Mouse (Mus musculus): ENCODE results near the gene Tmem234. TPM values are rescaled to one million over a fixed set of nuclear protein-coding genes. Genes with fewer than 3 reads are reported as not detected.

The Tmem234 gene
- polyA plus RNA-seq, 1 experiment from 2014 or later = 188 TPM

GRCm38 (mm10) chr4:129640638-129641467 lies 40.4 kb downstream of the Tmem234 start, which contains the start of gene Txlna:
Gene Txlna (minus strand): TSS chr4:129641065.
- Histone ChIP-seq H3K9me3 (ENCODE audit: control insufficient read depth, low read length) (no peaks in the 10 kb centered on the region), H3K4me1 (ENCODE audit: control insufficient read depth, insufficient read depth, low read length) (peaks cover 12% of the 10 kb centered on the region), H3K9ac (ENCODE audit: low read length) (peak within 1 kb of the TSS; percentile 90), H3K4me3 (ENCODE audit: low read depth, low read length) (peak within 1 kb of the TSS; percentile 66), H3K4me2 (peak within 1 kb of the TSS; percentile 99), H3K27ac (ENCODE audit: low read depth, low read length) (peak within 1 kb of the TSS; percentile 83), H3K36me3 (ENCODE audit: control insufficient read depth, insufficient read depth, low read length) (peaks cover 20% of the 10 kb centered on the region), H3K27me3 (ENCODE audit: control insufficient read depth, insufficient read depth, low read length) (no peaks in the 10 kb centered on the region)
- ATAC-seq (ENCODE audit: low FRiP score) = peak; percentile 97
- under 1% methylated on average over 59 of the region's 60 CpGs for whole genome bisulfite sequencing
- DNase-seq (ENCODE audit: low spot score, missing footprints) = peak; percentile 99

- no peak overlapping the region for H3K9ac ChIP-seq (ENCODE audit: low read length)
- no peak overlapping the region for H3K4me2 ChIP-seq
- no peaks in the 10 kb centered on the region for H3K27me3 ChIP-seq (ENCODE audit: control insufficient read depth, insufficient read depth, low read length)
- peaks cover 12% of the 10 kb centered on the region for H3K4me1 ChIP-seq (ENCODE audit: control insufficient read depth, insufficient read depth, low read length)
- 54% methylated on average over 5 of the region's 5 CpGs for WGBS
- H3K4me3 ChIP-seq (ENCODE audit: low read depth, low read length) = no peak overlapping the region
- no peak overlapping the region for H3K27ac ChIP-seq (ENCODE audit: low read depth, low read length)
- H3K9me3 ChIP-seq (ENCODE audit: control insufficient read depth, low read length) = no peaks in the 10 kb centered on the region
- peaks cover 12% of the 10 kb centered on the region for H3K36me3 ChIP-seq (ENCODE audit: control insufficient read depth, insufficient read depth, low read length)
- ATAC-seq (ENCODE audit: low FRiP score) (no peak), DNase-seq (ENCODE audit: low spot score, missing footprints) (no peak)
Measured at GRCm38 (mm10) chr4:129641756-129642155, 41.3 kb downstream of the Tmem234 start.

DNA sequence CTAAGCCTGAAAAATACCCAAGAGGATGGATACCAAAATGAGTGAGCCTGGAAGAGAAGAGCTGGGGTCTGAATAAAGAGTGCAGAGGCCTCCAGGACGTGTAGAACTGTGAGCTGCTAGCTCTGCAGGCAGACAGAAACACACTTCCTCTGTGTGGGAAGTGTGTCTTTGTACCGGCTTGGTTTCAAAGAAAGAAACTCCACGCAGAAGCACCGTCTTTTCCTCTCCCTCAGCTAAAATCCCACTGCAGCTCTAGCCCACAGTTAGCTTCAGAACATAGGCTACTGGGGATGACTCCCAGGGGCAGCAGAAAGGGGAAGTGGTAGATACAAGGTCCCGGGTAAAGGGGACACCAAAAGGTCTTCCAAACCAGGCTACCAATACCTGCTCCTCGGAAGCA lies 44.7 kb downstream of the Tmem234 start:
- H3K27ac ChIP-seq (ENCODE audit: low read depth, low read length) = no peak overlapping the region
- ATAC-seq (ENCODE audit: low FRiP score) (no peak), DNase-seq (ENCODE audit: low spot score, missing footprints) (peak; percentile 39)
- H3K4me1 ChIP-seq (ENCODE audit: control insufficient read depth, insufficient read depth, low read length) = no peaks in the 10 kb centered on the region
- no peak overlapping the region for H3K4me2 ChIP-seq
- WGBS = 87% methylated on average over 6 of the region's 6 CpGs
- no peak overlapping the region for H3K4me3 ChIP-seq (ENCODE audit: low read depth, low read length)
- H3K36me3 ChIP-seq (ENCODE audit: control insufficient read depth, insufficient read depth, low read length) = peaks cover 19% of the 10 kb centered on the region
- H3K9ac ChIP-seq (ENCODE audit: low read length) = no peak overlapping the region; the same call in 1 of the 2 replicates
- no peaks in the 10 kb centered on the region for H3K27me3 ChIP-seq (ENCODE audit: control insufficient read depth, insufficient read depth, low read length)
- H3K9me3 ChIP-seq (ENCODE audit: control insufficient read depth, low read length) = no peaks in the 10 kb centered on the region

DNA sequence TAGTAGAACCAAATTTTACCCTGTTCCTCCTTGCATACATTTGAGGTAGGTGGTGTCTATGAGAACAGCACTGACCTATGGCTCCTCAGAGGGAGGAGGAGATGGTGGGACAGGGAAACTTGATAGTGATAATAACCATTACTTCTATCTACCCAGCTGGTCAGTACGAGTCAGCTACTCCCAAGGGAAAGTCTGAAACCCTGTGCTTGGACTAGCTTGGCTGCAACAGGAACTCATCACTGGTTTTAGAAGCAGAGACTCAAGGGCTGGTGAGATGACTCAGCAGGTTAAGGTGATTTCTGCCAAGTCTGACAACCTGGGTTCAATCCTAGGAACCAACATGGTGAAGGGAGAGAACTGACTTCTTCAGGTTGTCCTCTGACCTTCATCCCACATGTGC lies 48.2 kb downstream of the Tmem234 start:
- no peak overlapping the region for H3K4me3 ChIP-seq (ENCODE audit: low read depth, low read length)
- no peak overlapping the region for H3K4me2 ChIP-seq
- no peak for ATAC-seq (ENCODE audit: low FRiP score)
- no peak for DNase-seq (ENCODE audit: low spot score, missing footprints)
- no peaks in the 10 kb centered on the region for H3K9me3 ChIP-seq (ENCODE audit: control insufficient read depth, low read length)
- WGBS = 79% methylated on average over 1 of the region's 1 CpGs
- H3K4me1 ChIP-seq (ENCODE audit: control insufficient read depth, insufficient read depth, low read length) = no peaks in the 10 kb centered on the region
- H3K36me3 ChIP-seq (ENCODE audit: control insufficient read depth, insufficient read depth, low read length) = peaks cover 38% of the 10 kb centered on the region
- H3K27me3 ChIP-seq (ENCODE audit: control insufficient read depth, insufficient read depth, low read length) = no peaks in the 10 kb centered on the region
- H3K27ac ChIP-seq (ENCODE audit: low read depth, low read length) = no peak overlapping the region
- H3K9ac ChIP-seq (ENCODE audit: low read length) = no peak overlapping the region

DNA sequence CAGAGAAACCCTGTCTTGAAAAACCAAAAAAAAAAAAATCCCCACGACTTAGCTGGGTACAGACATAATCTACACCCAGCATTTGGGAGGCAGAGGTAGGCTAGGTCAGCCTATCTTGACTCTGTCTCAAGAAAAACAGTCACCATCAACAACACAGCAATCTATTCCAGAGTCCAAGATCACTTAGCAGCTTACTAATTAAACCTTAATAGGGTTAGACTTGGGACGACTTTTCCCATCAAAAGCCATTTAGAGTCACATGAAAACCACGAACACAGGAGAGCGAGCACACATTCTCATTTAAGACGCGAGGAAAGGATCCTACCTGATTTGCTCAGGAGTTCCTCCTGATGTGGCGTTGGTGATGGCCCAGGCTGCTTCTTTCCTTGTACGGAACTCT lies 49.9 kb downstream of the Tmem234 start:
- Histone ChIP-seq H3K9me3 (ENCODE audit: control insufficient read depth, low read length) (no peaks in the 10 kb centered on the region), H3K36me3 (ENCODE audit: control insufficient read depth, insufficient read depth, low read length) (peaks cover 41% of the 10 kb centered on the region), H3K4me2 (no peak overlapping the region), H3K4me3 (ENCODE audit: low read depth, low read length) (no peak overlapping the region), H3K27ac (ENCODE audit: low read depth, low read length) (no peak overlapping the region), H3K27me3 (ENCODE audit: control insufficient read depth, insufficient read depth, low read length) (no peaks in the 10 kb centered on the region), H3K9ac (ENCODE audit: low read length) (no peak overlapping the region), H3K4me1 (ENCODE audit: control insufficient read depth, insufficient read depth, low read length) (no peaks in the 10 kb centered on the region)
- 98% methylated on average over 8 of the region's 8 CpGs for WGBS
- DNase-seq (ENCODE audit: low spot score, missing footprints) (no peak), ATAC-seq (ENCODE audit: low FRiP score) (no peak)

DNA sequence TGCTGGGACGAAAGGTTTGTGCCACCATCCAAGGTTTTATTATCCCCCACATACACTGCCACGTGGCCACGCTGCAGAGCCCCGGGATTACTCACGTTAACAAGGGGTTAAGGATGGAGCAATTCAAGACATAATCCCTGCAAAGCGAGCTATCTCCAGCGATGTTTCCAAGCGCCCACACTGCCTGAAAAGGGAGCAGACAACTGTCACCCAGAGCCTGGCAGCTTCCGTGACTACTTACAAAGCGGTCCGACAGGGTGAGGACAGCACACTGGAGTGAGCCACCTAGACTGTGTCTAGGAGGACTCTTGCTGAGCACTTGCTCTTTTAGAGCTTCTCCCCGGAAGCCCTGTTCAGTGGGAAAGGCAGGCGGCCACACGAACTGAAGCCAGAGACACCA lies 54.3 kb downstream of the Tmem234 start:
- H3K27ac ChIP-seq (ENCODE audit: low read depth, low read length) = no peak overlapping the region
- ATAC-seq (ENCODE audit: low FRiP score) = no peak
- H3K27me3 ChIP-seq (ENCODE audit: control insufficient read depth, insufficient read depth, low read length) = no peaks in the 10 kb centered on the region
- H3K4me1 ChIP-seq (ENCODE audit: control insufficient read depth, insufficient read depth, low read length) = no peaks in the 10 kb centered on the region
- H3K4me2 ChIP-seq = no peak overlapping the region
- DNase-seq (ENCODE audit: low spot score, missing footprints) = no peak
- H3K4me3 ChIP-seq (ENCODE audit: low read depth, low read length) = no peak overlapping the region
- no peak overlapping the region for H3K9ac ChIP-seq (ENCODE audit: low read length)
- H3K36me3 ChIP-seq (ENCODE audit: control insufficient read depth, insufficient read depth, low read length) = peaks cover 29% of the 10 kb centered on the region
- 90% methylated on average over 14 of the region's 14 CpGs for WGBS
- H3K9me3 ChIP-seq (ENCODE audit: control insufficient read depth, low read length) = no peaks in the 10 kb centered on the region

DNA sequence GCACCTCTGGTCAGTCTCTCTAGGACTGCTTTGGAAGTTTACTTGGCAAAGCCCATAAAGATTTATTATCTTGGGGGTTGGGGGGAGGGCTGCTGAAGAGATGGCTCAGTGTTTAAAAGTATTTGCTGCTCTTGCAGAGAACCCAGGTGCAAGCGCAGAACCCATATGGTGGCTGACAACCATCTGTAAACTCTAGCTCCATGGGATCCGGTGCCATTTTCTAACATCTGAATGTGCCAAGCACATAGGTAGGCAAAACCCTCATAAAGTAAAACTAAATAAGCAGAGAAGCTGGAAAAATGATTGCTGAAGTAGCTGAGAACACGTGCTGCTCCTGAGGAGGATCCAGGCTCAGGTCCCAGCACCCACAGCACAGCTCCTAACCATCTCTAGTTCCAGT lies 61.1 kb downstream of the Tmem234 start:
- Histone ChIP-seq H3K9ac (ENCODE audit: low read length) (no peak overlapping the region), H3K4me2 (no peak overlapping the region), H3K4me3 (ENCODE audit: low read depth, low read length) (no peak overlapping the region), H3K27ac (ENCODE audit: low read depth, low read length) (no peak overlapping the region), H3K36me3 (ENCODE audit: control insufficient read depth, insufficient read depth, low read length) (peaks cover 9% of the 10 kb centered on the region; the same call in 1 of the 2 replicates), H3K27me3 (ENCODE audit: control insufficient read depth, insufficient read depth, low read length) (no peaks in the 10 kb centered on the region), H3K4me1 (ENCODE audit: control insufficient read depth, insufficient read depth, low read length) (no peaks in the 10 kb centered on the region), H3K9me3 (ENCODE audit: control insufficient read depth, low read length) (no peaks in the 10 kb centered on the region)
- DNase-seq (ENCODE audit: low spot score, missing footprints) = no peak
- ATAC-seq (ENCODE audit: low FRiP score) = no peak
- 96% methylated on average over 3 of the region's 3 CpGs for whole genome bisulfite sequencing

DNA sequence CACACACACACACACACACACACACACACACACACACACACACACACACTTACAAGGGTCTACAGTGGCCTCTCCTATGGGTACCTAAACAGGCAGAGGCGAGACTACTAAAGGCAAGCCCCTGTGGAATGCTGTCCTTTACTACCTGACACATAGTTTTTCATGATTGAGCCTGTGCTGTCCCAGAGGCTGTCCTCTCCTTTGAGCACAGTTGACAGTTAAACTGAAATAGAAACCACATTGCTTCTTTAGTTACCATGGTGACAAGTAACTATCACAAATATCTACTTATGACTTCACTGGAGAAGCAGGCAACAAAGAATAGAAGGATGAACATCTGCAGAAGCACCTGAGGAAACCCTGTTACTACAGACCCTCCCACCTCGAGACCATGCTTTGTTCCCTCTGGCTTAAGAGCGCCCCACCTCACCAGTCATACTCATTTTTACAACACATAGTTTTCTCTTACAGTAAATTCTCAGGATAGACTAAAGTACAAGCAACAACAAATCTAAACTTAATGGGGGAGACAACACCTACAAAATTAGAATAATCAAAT lies 61.9 kb downstream of the Tmem234 start:
- no peaks in the 10 kb centered on the region for H3K4me1 ChIP-seq (ENCODE audit: control insufficient read depth, insufficient read depth, low read length)
- H3K4me2 ChIP-seq = no peak overlapping the region
- WGBS = 88% methylated on average over 3 of the region's 3 CpGs
- no peak overlapping the region for H3K4me3 ChIP-seq (ENCODE audit: low read depth, low read length)
- ATAC-seq (ENCODE audit: low FRiP score) (no peak), DNase-seq (ENCODE audit: low spot score, missing footprints) (no peak)
- H3K36me3 ChIP-seq (ENCODE audit: control insufficient read depth, insufficient read depth, low read length) = peaks cover 9% of the 10 kb centered on the region; the same call in 1 of the 2 replicates
- H3K27me3 ChIP-seq (ENCODE audit: control insufficient read depth, insufficient read depth, low read length) = no peaks in the 10 kb centered on the region
- H3K27ac ChIP-seq (ENCODE audit: low read depth, low read length) = no peak overlapping the region
- H3K9ac ChIP-seq (ENCODE audit: low read length) = no peak overlapping the region
- no peaks in the 10 kb centered on the region for H3K9me3 ChIP-seq (ENCODE audit: control insufficient read depth, low read length)

- H3K4me2 ChIP-seq = peak overlapping the region; percentile 96
- ATAC-seq (ENCODE audit: low FRiP score) = peak; percentile 49; the same call in 1 of the 2 replicates
- WGBS = 8% methylated on average over 12 of the region's 12 CpGs
- H3K27ac ChIP-seq (ENCODE audit: low read depth, low read length) = peak overlapping the region; percentile 83
- no peaks in the 10 kb centered on the region; the same call in 1 of the 2 replicates for H3K36me3 ChIP-seq (ENCODE audit: control insufficient read depth, insufficient read depth, low read length)
- peak overlapping the region; percentile 97 for H3K4me3 ChIP-seq (ENCODE audit: low read depth, low read length)
- peak overlapping the region; percentile 95 for H3K9ac ChIP-seq (ENCODE audit: low read length)
- peak; percentile 92 for DNase-seq (ENCODE audit: low spot score, missing footprints)
- no peaks in the 10 kb centered on the region for H3K9me3 ChIP-seq (ENCODE audit: control insufficient read depth, low read length)
- no peaks in the 10 kb centered on the region for H3K27me3 ChIP-seq (ENCODE audit: control insufficient read depth, insufficient read depth, low read length)
- peaks cover 11% of the 10 kb centered on the region for H3K4me1 ChIP-seq (ENCODE audit: control insufficient read depth, insufficient read depth, low read length)
Measured at GRCm38 (mm10) chr4:129671491-129672082, 71.1 kb downstream of the Tmem234 start.

Data from midbrain, embryonic 11.5 days (tissue).